Mouse (Mus musculus) heart, adult 8-10 months (tissue): ENCODE data around the gene Apaf1. TPM values are rescaled to one million over a fixed set of nuclear protein-coding genes. Genes with fewer than 3 reads are reported as not detected.

Experiments
- total RNA-seq, 4 experiments: library from RNA; stranded (reverse); gene quantifications; 2 replicates each; pipeline ENCODE4 v1.2.4; 2022

Apaf1 gene
- total RNA-seq, 4 experiments from 2014 or later: 4.3 to 7.4 (median 5.6) TPM

Other genes with a start within 250 kb of the Apaf1 start
- 10 to 100 TPM; 19.8 to 22.9 (median 21.7) TPM for gene Ikbip, start 170 bp upstream of the Apaf1 start, total RNA-seq
- gene Slc25a3, start 41.3 kb upstream of the Apaf1 start, total RNA-seq: 1,000 to 10,000 TPM; 2,608 to 2,760 (median 2,679) TPM
- 10 to 100 TPM; 36.7 to 45.0 (median 41.1) TPM for gene Tmpo, start 98.5 kb upstream of the Apaf1 start, total RNA-seq